Mouse (Mus musculus) forebrain, embryonic 13.5 days (tissue): ENCODE measurements at regions not wholly inside any gene's neighbourhood (a gene's known extent, or its start where the extent isn't known, plus 50 kb on each side); places are given as distances from the start of the nearest gene placed in this dataset.

Source experiments
- ATAC-seq: fragments of 200-750 bp; cut with Nextera tagmentation; 2 replicates; pipeline ENCODE4 v1.8.0; 2017
- H3K27ac ChIP-seq: fragments of 300-500 bp; sonication (generic); 2 replicates; pipeline ENCODE4 v1.5.1; 2015; ENCODE audit warnings: inconsistent platforms, mild to moderate bottlenecking, moderate library complexity
- H3K27me3 ChIP-seq: fragments of 300-500 bp; sonication (generic); 2 replicates; pipeline ENCODE4 v1.6.1; 2015; ENCODE audit warnings: mild to moderate bottlenecking, inconsistent platforms
- H3K36me3 ChIP-seq: fragments of 300-500 bp; sonication (generic); 2 replicates; pipeline ENCODE4 v1.6.1; 2015; ENCODE audit warnings: mild to moderate bottlenecking, inconsistent platforms; ENCODE audit not compliant: poor library complexity, severe bottlenecking
- H3K4me1 ChIP-seq: fragments of 300-500 bp; sonication (generic); 2 replicates; pipeline ENCODE4 v1.6.1; 2015; ENCODE audit warnings: inconsistent platforms
- H3K4me2 ChIP-seq: fragments of 300-500 bp; sonication (generic); 2 replicates; pipeline ENCODE4 v1.6.1; 2015; ENCODE audit warnings: inconsistent platforms, mild to moderate bottlenecking, moderate library complexity
- H3K4me3 ChIP-seq: fragments of 300-500 bp; sonication (generic); 2 replicates; pipeline ENCODE4 v1.5.1; 2015; ENCODE audit warnings: mild to moderate bottlenecking, inconsistent platforms
- H3K9ac ChIP-seq: fragments of 300-500 bp; sonication (generic); 2 replicates; pipeline ENCODE4 v1.6.1; 2015; ENCODE audit warnings: mild to moderate bottlenecking, inconsistent platforms
- H3K9me3 ChIP-seq: fragments of 300-500 bp; sonication (generic); replicated peaks from 2 replicates; pipeline ENCODE4 v1.6.1; 2016; ENCODE audit warnings: inconsistent platforms
- WGBS: fragments of 180-500 bp; shearing (Covaris S2); methylation state at CpG from one replicate; pipeline ENCODE4 v1.1.7; 2015; 5-methylcytosine and 5-hydroxymethylcytosine counted together

DNA sequence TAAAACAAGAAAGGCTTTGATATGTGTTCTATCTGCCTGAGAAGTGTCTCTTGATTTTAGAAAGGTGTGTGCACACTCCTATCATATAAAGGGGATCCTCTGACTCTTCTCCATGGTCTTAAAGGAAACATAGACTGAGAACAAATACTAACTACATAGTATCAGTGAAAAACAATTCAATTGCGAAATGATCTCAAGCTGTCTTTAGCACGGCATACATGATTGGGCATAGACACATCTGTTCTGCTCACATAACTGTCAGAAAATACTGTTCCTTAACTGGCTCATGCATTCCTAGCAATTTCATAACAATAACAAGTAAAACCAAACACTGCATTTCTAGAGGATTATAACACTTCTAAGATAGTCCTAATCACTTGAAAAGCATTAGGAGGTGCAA, 95.5 kb upstream of the Kitl start:
- no peaks in the 10 kb centered on the region for H3K9me3 ChIP-seq
- H3K4me2 ChIP-seq = no peak overlapping the region
- no peak overlapping the region for H3K4me3 ChIP-seq
- no peaks in the 10 kb centered on the region for H3K4me1 ChIP-seq
- H3K27me3 ChIP-seq = no peaks in the 10 kb centered on the region
- H3K27ac ChIP-seq = no peak overlapping the region
- no peak for ATAC-seq
- H3K36me3 ChIP-seq = no peaks in the 10 kb centered on the region
- 80% methylated on average over 2 of the region's 2 CpGs for WGBS
- no peak overlapping the region for H3K9ac ChIP-seq

DNA sequence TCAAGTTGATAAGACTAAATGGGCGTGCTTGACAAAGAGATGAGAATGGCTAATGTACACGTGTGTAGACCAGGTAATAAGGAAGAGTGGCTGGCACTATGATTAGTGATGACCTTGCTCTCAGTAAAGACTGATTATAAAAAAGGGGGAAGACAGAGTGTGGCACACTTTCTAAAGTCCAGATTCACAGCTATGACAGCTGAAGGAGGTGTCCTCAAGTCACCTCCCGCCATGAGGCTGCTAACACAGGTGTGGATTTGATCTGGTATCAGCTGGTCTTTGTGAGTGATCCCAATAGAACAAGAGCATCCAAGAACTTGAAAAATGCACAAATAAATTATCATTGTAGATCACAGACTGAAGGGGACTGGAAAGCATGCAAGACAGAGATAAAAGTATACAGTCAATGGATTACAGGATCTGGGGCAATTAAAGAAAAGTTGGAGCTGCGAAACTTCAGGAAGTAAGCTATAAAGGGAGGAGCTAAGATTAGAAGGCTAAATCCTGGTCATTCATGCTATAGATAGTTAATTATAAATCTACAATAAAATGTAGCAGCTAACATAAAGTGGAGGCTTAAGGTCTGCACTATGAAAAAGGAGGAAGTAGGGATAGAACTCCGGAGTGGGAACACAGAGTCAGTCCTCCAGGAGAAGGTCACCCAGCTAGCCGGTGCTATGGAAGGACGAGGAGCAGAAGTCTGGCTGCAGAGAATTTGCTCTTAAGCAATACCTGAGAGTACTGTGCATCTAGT, 96.7 kb upstream of the Kitl start:
- Histone ChIP-seq H3K9me3 (no peaks in the 10 kb centered on the region), H3K27ac (no peak overlapping the region), H3K9ac (no peak overlapping the region), H3K4me2 (no peak overlapping the region), H3K27me3 (no peaks in the 10 kb centered on the region), H3K4me3 (no peak overlapping the region), H3K4me1 (no peaks in the 10 kb centered on the region), H3K36me3 (no peaks in the 10 kb centered on the region)
- no peak for ATAC-seq
- WGBS = 95% methylated on average over 7 of the region's 7 CpGs

DNA sequence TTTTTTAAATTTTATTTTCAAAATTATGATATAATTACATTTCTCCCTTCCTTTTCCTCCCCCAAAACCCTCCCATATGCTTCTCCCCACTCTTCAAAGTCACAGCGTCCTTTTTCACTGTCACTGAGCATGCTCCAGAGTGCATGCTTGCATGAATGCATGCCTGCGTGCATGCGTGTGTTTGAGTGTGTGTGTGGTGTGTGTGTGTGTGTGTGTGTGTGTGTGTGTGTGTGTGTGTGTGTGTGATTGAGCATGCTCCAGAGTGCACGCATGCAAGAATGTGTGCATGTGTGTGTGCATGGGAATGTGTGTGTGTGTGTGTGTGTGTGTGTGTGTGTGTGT, 101.6 kb upstream of the Kitl start:
- WGBS = 89% methylated on average over 4 of the region's 4 CpGs
- no peaks in the 10 kb centered on the region for H3K4me1 ChIP-seq
- no peak for ATAC-seq
- no peaks in the 10 kb centered on the region for H3K36me3 ChIP-seq
- H3K9me3 ChIP-seq = no peaks in the 10 kb centered on the region
- H3K4me2 ChIP-seq = no peak overlapping the region
- no peak overlapping the region for H3K27ac ChIP-seq
- H3K9ac ChIP-seq = no peak overlapping the region
- H3K27me3 ChIP-seq = 0 out of 2 replicates have a peak, but pooled peaks cover 3% of the 10 kb centered on the region
- H3K4me3 ChIP-seq = no peak overlapping the region

DNA sequence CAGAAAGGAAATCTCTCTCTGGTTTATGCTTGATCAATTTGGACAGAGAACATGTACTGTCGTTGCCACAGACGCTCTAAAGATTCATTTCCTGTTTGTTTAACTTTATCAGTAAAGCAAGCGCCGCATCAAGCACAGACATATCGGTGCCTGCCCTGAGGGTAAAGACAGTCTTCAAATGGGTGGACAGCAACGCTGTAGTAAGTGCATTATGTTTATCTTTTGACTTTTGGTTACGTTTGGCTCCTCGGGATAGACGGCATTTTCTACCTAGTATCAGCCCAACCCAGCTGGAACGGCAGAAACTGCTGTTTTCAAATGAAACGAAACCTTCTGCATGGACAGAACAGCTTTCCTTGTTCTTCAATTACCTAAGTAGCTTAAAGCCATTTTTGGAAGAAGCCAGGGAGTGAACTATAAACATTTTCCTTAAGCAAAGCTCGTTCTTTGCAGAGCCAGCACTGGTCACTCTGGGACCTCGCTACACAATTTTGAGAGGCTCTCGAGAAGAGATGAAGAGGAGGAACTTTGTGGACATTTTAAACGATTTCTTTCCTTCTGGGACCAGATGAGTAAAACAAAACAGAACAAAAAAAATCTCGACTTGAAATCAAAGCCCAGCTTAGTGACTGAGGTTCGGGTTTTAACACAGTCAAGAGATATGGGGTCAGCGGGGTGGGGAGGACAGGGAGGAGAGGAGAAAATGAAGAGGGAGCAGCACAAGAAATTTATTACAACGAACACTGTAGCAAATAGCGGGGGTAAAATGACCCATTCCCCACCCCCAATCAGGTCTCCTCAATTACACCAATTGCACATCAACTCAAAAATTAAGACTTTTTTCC, 102.2 kb upstream of the Kitl start:
- Histone ChIP-seq H3K4me3 (no peak overlapping the region), H3K9me3 (no peaks in the 10 kb centered on the region), H3K27ac (no peak overlapping the region), H3K27me3 (0 out of 2 replicates have a peak, but pooled peaks cover 3% of the 10 kb centered on the region), H3K4me1 (peaks cover 5% of the 10 kb centered on the region; the same call in 1 of the 2 replicates), H3K4me2 (no peak overlapping the region), H3K36me3 (no peaks in the 10 kb centered on the region), H3K9ac (no peak overlapping the region)
- no peak for ATAC-seq
- WGBS = 79% methylated on average over 20 of the region's 20 CpGs

DNA sequence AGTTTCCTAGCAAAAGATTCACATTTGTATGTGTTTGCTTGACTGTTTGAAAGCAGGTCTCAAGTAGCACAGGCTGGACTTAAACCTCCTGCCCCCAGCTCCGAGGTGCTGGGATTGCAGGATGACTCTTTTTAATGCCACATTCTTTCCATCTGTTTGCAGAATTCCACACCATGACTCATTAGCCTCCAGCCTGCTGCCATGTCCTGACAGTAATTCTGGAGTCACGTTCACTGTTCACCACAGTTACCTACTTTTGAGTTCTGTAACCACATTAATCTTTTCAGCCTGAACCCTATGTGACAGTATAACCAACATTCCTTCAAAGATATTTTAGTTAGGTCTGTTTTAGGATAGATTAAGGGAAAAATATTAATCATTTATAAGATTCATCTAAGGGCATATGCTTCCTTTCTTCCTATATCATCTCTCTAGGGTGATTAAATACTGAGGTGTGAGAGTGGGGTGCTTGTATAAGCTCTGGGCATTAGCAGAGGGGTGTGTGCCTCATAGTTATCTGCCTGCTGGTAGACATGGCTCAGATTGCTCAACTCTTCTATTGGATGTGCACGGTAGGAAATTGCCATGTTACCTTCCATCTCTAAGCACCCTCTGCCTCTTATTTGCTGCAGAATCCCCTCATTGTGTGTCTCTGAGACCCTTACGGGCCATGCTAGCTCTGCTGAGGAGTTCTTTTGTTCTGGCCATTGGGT, 105.3 kb upstream of the Kitl start:
- Histone ChIP-seq H3K27me3 (0 out of 2 replicates have a peak, but pooled peaks cover 3% of the 10 kb centered on the region), H3K27ac (no peak overlapping the region), H3K4me3 (no peak overlapping the region), H3K4me2 (no peak overlapping the region), H3K9ac (no peak overlapping the region), H3K9me3 (no peaks in the 10 kb centered on the region), H3K36me3 (no peaks in the 10 kb centered on the region), H3K4me1 (peaks cover 9% of the 10 kb centered on the region; the same call in 1 of the 2 replicates)
- ATAC-seq = no peak
- WGBS = 77% methylated on average over 4 of the region's 4 CpGs

DNA sequence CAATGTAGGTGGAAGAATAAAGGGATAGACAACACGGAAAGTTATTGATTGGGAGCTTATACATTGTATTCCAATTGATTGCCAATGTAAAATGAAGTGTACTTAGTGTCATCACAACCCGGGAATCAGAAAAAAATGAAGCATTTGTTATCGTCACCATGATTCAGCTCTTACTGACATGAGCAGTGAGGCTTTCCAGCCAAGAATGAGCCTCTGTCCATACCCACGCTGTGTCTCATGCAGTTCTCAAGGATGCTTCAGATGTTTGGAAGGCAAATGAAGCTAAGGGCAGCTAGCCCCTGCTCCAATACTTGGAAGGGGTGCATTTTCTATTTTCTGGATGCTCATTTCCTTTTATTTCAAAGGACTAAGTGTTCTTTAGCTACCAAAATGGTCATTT, 107.4 kb upstream of the Kitl start:
- Histone ChIP-seq H3K36me3 (no peaks in the 10 kb centered on the region), H3K4me2 (no peak overlapping the region), H3K4me1 (peaks cover 9% of the 10 kb centered on the region; the same call in 1 of the 2 replicates), H3K9ac (no peak overlapping the region), H3K27ac (no peak overlapping the region), H3K27me3 (0 out of 2 replicates have a peak, but pooled peaks cover 3% of the 10 kb centered on the region), H3K4me3 (no peak overlapping the region), H3K9me3 (no peaks in the 10 kb centered on the region)
- WGBS = 35% methylated on average over 4 of the region's 4 CpGs
- ATAC-seq = peak; percentile 45; the same call in 1 of the 2 replicates

DNA sequence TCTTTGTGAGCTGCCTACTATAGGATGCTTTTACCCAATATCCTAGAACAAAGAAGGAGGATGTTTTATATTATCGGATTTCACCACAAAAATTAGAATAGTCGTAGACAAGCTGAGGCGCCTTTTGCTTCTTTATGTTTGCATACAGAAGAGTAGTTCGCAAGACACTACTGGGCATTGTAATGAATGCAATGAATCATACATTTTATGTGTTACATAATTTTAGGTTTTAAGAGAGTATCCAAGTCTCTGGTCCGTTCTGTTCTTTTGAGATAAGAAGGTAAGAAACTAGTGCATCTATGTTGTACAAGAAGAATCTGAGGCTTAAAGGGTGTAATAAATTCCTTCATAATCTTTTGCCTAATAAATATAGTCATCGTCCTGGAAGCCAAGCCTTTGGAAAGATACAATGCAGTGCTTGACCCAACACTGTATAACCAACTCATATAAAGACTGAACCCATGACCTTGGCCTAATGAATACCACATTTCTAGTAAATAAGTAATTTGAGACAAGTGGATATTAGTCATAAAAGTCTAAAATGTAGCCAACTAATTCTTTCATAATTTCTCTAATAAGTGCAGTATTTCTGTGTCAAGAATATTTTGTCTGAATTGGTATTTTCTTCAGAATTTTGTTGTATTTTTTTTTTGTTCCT, 108.5 kb upstream of the Kitl start:
- no peak overlapping the region for H3K9ac ChIP-seq
- no peaks in the 10 kb centered on the region for H3K9me3 ChIP-seq
- H3K4me3 ChIP-seq = no peak overlapping the region
- H3K27me3 ChIP-seq = 0 out of 2 replicates have a peak, but pooled peaks cover 3% of the 10 kb centered on the region
- no peak overlapping the region for H3K4me2 ChIP-seq
- ATAC-seq = no peak
- H3K36me3 ChIP-seq = no peaks in the 10 kb centered on the region
- peaks cover 9% of the 10 kb centered on the region; the same call in 1 of the 2 replicates for H3K4me1 ChIP-seq
- no peak overlapping the region for H3K27ac ChIP-seq
- 89% methylated on average over 6 of the region's 6 CpGs for WGBS

DNA sequence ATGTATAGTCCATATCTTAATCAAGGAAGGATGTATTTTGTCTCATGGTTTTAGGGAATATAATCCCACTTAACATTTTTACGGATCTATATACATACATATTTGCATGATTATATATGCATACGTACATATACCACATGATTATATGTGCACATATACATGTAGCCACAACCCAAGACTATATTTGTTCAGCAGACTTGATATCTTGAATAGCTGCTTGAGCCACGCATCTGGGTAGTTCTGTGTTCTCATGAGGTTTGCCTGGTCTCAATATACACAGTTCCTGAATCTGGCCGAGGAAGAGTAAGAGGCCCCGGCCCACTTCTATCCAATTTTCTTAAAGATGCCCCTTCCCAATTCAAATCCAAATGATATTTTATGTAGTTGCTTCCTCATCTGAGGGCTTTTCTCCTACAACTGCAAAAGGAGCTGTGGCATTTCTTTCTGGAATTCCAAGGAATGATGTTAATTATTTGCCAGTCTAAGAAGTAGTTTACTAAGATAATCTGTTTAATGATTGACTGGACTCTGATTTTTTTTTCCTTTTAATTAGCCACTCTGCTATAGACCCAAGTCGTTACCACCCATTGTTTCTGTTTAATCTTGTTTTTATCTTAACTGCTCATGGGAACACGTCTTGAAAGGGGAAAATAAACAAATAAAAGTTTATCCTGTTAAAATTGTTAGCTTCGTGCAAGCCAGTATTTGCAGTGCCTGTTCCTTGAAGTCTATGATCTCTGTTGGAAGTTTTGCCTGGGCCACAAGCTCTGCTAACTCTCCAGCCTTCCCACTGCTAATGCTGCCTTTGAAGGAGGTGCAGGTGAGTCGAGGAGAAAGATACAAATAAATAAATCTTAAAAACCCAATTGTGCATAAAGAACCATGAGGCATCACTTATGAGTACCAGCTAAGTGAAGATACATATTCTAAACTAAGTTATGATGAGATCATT, 112.9 kb upstream of the Kitl start:
- no peak overlapping the region for H3K4me3 ChIP-seq
- H3K9me3 ChIP-seq = no peaks in the 10 kb centered on the region
- no peak for ATAC-seq
- no peak overlapping the region for H3K9ac ChIP-seq
- no peaks in the 10 kb centered on the region for H3K4me1 ChIP-seq
- WGBS = 57% methylated on average over 9 of the region's 9 CpGs
- no peaks in the 10 kb centered on the region for H3K27me3 ChIP-seq
- H3K36me3 ChIP-seq = no peaks in the 10 kb centered on the region
- H3K4me2 ChIP-seq = no peak overlapping the region
- H3K27ac ChIP-seq = no peak overlapping the region

DNA sequence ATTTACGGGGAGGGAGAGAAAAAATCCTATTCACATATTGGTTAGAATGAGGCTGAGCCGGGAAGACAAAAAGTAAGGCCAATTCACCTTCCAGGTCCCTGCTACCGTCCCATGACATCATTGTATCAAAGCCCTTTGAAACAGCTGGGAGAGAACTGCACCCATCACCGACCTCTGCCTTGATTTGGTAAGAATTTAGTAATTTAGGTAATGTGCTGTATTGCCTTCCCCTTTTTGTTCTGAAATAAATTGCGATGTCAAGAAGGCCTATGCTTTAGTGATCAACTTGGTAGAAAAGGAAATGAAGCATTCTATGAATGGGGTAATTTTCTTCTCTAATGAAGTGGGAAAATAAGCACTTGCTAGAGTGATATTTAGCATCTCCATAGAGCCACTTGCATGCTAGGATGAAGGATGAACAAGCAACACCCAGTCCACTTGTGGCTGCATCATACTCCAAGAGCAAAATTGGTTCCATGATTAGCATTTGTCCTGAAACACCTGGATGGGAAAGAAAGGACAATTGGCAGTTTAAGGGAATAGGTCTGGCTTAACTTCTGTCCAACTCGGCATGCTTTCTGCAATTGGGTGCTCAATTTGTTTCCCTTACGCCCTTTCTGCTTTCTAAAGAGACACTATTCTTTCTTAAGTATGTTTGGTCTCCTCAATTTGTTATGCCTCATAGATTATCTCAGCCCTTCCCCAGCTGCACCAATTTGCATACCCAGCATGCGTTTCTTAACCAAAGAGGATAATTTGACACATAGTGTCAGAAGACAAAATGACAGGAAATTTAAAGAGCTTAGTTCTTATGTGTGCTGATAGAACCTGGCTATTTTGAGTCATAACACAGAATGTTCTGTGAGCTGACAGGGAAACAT, 114.2 kb upstream of the Kitl start:
- Histone ChIP-seq H3K36me3 (no peaks in the 10 kb centered on the region), H3K27me3 (no peaks in the 10 kb centered on the region), H3K4me2 (no peak overlapping the region), H3K27ac (no peak overlapping the region), H3K9me3 (no peaks in the 10 kb centered on the region), H3K4me3 (no peak overlapping the region), H3K4me1 (no peaks in the 10 kb centered on the region), H3K9ac (no peak overlapping the region)
- ATAC-seq = peak; percentile 80; the same call in 1 of the 2 replicates
- 51% methylated on average over 8 of the region's 8 CpGs for WGBS

DNA sequence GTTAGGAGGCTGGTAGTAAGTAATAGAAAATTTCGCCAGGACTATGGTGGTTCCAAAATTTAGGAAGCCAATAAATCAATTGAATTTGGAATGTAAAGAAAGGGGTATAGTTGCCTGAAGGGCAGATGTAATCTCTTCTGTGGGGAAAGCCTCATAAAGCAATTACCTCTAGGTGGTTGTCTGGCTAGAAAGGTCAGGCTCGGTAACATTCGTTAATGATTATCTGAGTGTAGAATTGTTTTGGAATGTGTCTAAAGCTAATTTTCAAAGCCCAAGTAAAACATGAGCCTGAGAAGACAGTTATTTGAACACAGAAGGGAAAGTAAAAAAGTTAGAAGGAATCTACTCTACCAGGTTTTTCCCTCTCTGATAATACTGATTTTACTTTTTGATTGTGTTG, 121.4 kb upstream of the Kitl start:
- Histone ChIP-seq H3K4me2 (no peak overlapping the region), H3K27ac (no peak overlapping the region), H3K4me1 (no peaks in the 10 kb centered on the region), H3K9ac (no peak overlapping the region), H3K27me3 (no peaks in the 10 kb centered on the region), H3K9me3 (no peaks in the 10 kb centered on the region), H3K4me3 (no peak overlapping the region), H3K36me3 (no peaks in the 10 kb centered on the region)
- ATAC-seq = no peak
- 39% methylated on average over 3 of the region's 3 CpGs for WGBS
